Mouse (Mus musculus) small intestine, adult 2 months (tissue): ENCODE measurements around the gene Sowaha. TPM values are rescaled to one million over a fixed set of nuclear protein-coding genes. Genes with fewer than 3 reads are reported as not detected.

Experiments
- H3K27ac ChIP-seq: fragments of 200-500 bp; 2 replicates; pipeline ENCODE4 v1.5.1; 2012; ENCODE audit warnings: low read depth, low read length, control low read depth, inconsistent platforms; ENCODE audit not compliant: insufficient read depth
- H3K27me3 ChIP-seq: fragments of 200-500 bp; 2 replicates; pipeline ENCODE4 v1.6.1; 2012; ENCODE audit warnings: mild to moderate bottlenecking, moderate library complexity, low read length, inconsistent platforms; ENCODE audit not compliant: control insufficient read depth, insufficient read depth
- H3K36me3 ChIP-seq: fragments of 200-500 bp; 2 replicates; pipeline ENCODE4 v1.6.1; 2012; ENCODE audit warnings: mild to moderate bottlenecking, low read length, control low read depth, inconsistent platforms; ENCODE audit not compliant: control insufficient read depth, insufficient read depth
- H3K4me1 ChIP-seq: fragments of 200-500 bp; 2 replicates; pipeline ENCODE4 v1.6.1; 2012; ENCODE audit warnings: low read length, inconsistent platforms, mixed read lengths; ENCODE audit not compliant: control insufficient read depth, insufficient read depth, insufficient read length
- H3K4me3 ChIP-seq: fragments of 200-500 bp; 2 replicates; pipeline ENCODE4 v1.5.1; 2012; ENCODE audit warnings: low read depth, mild to moderate bottlenecking, control low read depth, inconsistent platforms, low read length, moderate library complexity
- CTCF ChIP-seq: fragments of 200-500 bp; IDR thresholded peaks from 2 replicates; pipeline ENCODE4 v1.5.1; 2012; ENCODE audit warnings: low read depth, mild to moderate bottlenecking, control low read depth, inconsistent platforms, low read length, moderate library complexity, mixed read lengths; ENCODE audit not compliant: insufficient replicate concordance, insufficient read length; ENCODE audit errors: extremely low read depth
- POLR2A ChIP-seq: fragments of 200-500 bp; IDR thresholded peaks from 2 replicates; pipeline ENCODE4 v1.6.1; 2012; ENCODE audit warnings: low read depth, mild to moderate bottlenecking, control low read depth, inconsistent platforms, low read length, moderate library complexity
- WGBS: fragments of 180-500 bp; shearing (Covaris S2); methylation state at CpG from one replicate; pipeline ENCODE4 v1.1.7; 2018; 5-methylcytosine and 5-hydroxymethylcytosine counted together
- polyA plus RNA-seq: library from polyadenylated mRNA; depleted of rRNA; stranded (reverse); fragments of >200 nt; gene quantifications from 2 replicates; pipeline ENCODE4 v1.2.3, GENCODE M21; 2012

The Sowaha gene
- polyA plus RNA-seq, 1 experiment: 61.2 TPM

- TF ChIP-seq POLR2A (no peak), CTCF (no peak)
- Histone ChIP-seq H3K27me3 (no peaks in the 10 kb centered on the region), H3K27ac (no peak overlapping the region), H3K36me3 (no peaks in the 10 kb centered on the region), H3K4me1 (peaks cover 8% of the 10 kb centered on the region; the same call in 1 of the 2 replicates), H3K4me3 (no peak overlapping the region)
- 87% methylated on average over 6 of the region's 6 CpGs for WGBS
These were observed 43.7 kb downstream of the Sowaha start for GRCm38 (mm10) chr11:53436338-53436737.

- Histone ChIP-seq H3K36me3 (no peaks in the 10 kb centered on the region), H3K27me3 (no peaks in the 10 kb centered on the region), H3K4me1 (peaks cover 8% of the 10 kb centered on the region; the same call in 1 of the 2 replicates), H3K4me3 (no peak overlapping the region), H3K27ac (no peak overlapping the region)
- TF ChIP-seq POLR2A (no peak), CTCF (no peak)
- WGBS: 77% methylated on average over 8 of the region's 8 CpGs
These were observed 44.6 kb downstream of the Sowaha start for GRCm38 (mm10) chr11:53435504-53435903.

- WGBS: 24% methylated on average over 6 of the region's 6 CpGs
- Histone ChIP-seq H3K27ac (no peak overlapping the region), H3K4me3 (no peak overlapping the region), H3K36me3 (peaks cover 9% of the 10 kb centered on the region), H3K27me3 (no peaks in the 10 kb centered on the region), H3K4me1 (peaks cover 19% of the 10 kb centered on the region)
- no peak for TF ChIP-seq CTCF
- TF ChIP-seq POLR2A: no peak
These were observed 47.0 kb downstream of the Sowaha start for GRCm38 (mm10) chr11:53433057-53433456.

GRCm38 (mm10) chr11:53431347-53432056 is 48.6 kb downstream of the Sowaha start:
- TF ChIP-seq CTCF (no peak), POLR2A (no peak)
- Histone ChIP-seq H3K36me3 (peaks cover 12% of the 10 kb centered on the region), H3K27ac (peak overlapping the region; percentile 88), H3K27me3 (no peaks in the 10 kb centered on the region), H3K4me1 (peaks cover 23% of the 10 kb centered on the region), H3K4me3 (peak overlapping the region; percentile 96)
- 4% methylated on average over 9 of the region's 9 CpGs for WGBS

GRCm38 (mm10) chr11:53430670-53431346 is 49.3 kb downstream of the Sowaha start, which contains the start of the genes Uqcrq and Gdf9:
Uqcrq (minus strand) TSS chr11:53430831.
Gdf9 (plus strand) TSS chr11:53431023.
- under 1% methylated on average over 44 of the region's 44 CpGs for WGBS
- TF ChIP-seq POLR2A: peak; percentile 82
- no peak for TF ChIP-seq CTCF
- Histone ChIP-seq H3K4me1 (peaks cover 27% of the 10 kb centered on the region), H3K27me3 (no peaks in the 10 kb centered on the region), H3K4me3 (peak within 1 kb of the TSS; percentile 96), H3K36me3 (peaks cover 12% of the 10 kb centered on the region), H3K27ac (peak within 1 kb of the TSS; percentile 100)

GRCm38 (mm10) chr11:53430300-53430669 is 49.8 kb downstream of the Sowaha start:
- no peaks in the 10 kb centered on the region for H3K27me3 ChIP-seq
- peaks cover 31% of the 10 kb centered on the region for H3K4me1 ChIP-seq
- under 1% methylated on average over 34 of the region's 34 CpGs for WGBS
- H3K27ac ChIP-seq: peak overlapping the region; percentile 100
- no peak for TF ChIP-seq CTCF
- no peak for TF ChIP-seq POLR2A
- peaks cover 12% of the 10 kb centered on the region for H3K36me3 ChIP-seq
- H3K4me3 ChIP-seq: peak overlapping the region; percentile 96

- peaks cover 12% of the 10 kb centered on the region for H3K36me3 ChIP-seq
- H3K4me3 ChIP-seq: peak overlapping the region; percentile 46
- peaks cover 36% of the 10 kb centered on the region for H3K4me1 ChIP-seq
- no peaks in the 10 kb centered on the region for H3K27me3 ChIP-seq
- peak overlapping the region; percentile 100 for H3K27ac ChIP-seq
- TF ChIP-seq CTCF (no peak), POLR2A (no peak)
These were observed 50.9 kb downstream of the Sowaha start for GRCm38 (mm10) chr11:53429182-53429581.
